Mouse (Mus musculus) heart, embryonic 10.5 days (tissue): ENCODE measurements at regions not wholly inside any gene's neighbourhood (a gene's known extent, or its start where the extent isn't known, plus 50 kb on each side); places are given as distances from the start of the nearest gene placed in this dataset.

Source experiments
- DNase-seq: peaks from one replicate; pipeline ENCODE4 v3.0.0-alpha.2; 2017; ENCODE audit warnings: low spot score
- H3K27ac ChIP-seq: fragments of 300-500 bp; sonication (generic); 2 replicates; pipeline ENCODE4 v1.5.1; 2016; ENCODE audit warnings: mild to moderate bottlenecking
- H3K27me3 ChIP-seq: fragments of 300-500 bp; sonication (generic); 2 replicates; pipeline ENCODE4 v1.6.1; 2016; ENCODE audit warnings: mild to moderate bottlenecking; ENCODE audit not compliant: poor library complexity, insufficient read depth, severe bottlenecking
- H3K36me3 ChIP-seq: fragments of 300-500 bp; sonication (generic); 2 replicates; pipeline ENCODE4 v1.6.1; 2016; ENCODE audit warnings: mild to moderate bottlenecking, moderate library complexity
- H3K4me1 ChIP-seq: fragments of 300-500 bp; sonication (generic); 2 replicates; pipeline ENCODE4 v1.6.1; 2016; ENCODE audit warnings: mild to moderate bottlenecking
- H3K4me3 ChIP-seq: fragments of 300-500 bp; sonication (generic); 2 replicates; pipeline ENCODE4 v1.5.1; 2016; ENCODE audit warnings: mild to moderate bottlenecking, moderate library complexity
- H3K9me3 ChIP-seq: fragments of 300-500 bp; sonication (generic); 2 replicates; pipeline ENCODE4 v1.6.1; 2016; ENCODE audit warnings: mild to moderate bottlenecking, moderate library complexity
- WGBS: fragments of 180-500 bp; shearing (Covaris S2); methylation state at CpG from one replicate; pipeline ENCODE4 v1.1.7; 2016; 5-methylcytosine and 5-hydroxymethylcytosine counted together

DNA sequence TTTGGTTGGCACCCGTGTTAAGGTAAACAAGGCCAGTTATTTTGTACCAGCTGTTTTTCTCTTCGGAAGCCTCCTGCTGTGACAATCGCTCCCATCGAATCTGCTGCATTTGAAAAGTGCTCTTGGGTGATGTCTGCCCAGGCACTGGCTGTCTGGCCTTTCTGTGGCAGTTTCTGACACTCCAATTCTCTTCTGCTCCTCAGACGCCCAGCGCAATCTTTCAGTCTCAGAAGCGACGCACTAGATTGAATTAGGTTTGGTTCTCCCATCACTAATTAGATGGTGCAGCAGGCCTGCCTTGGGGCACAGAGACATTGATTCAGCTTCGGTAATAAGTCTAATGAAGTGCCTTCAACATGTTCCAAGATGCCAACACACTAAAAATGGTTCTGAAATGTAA lies 197.7 kb upstream of the Zc3h12c start:
- no peaks in the 10 kb centered on the region for H3K4me1 ChIP-seq
- H3K27ac ChIP-seq = no peak overlapping the region
- no peaks in the 10 kb centered on the region for H3K27me3 ChIP-seq
- H3K4me3 ChIP-seq = no peak overlapping the region
- no peak for DNase-seq
- whole genome bisulfite sequencing = 70% methylated on average over 9 of the region's 9 CpGs
- H3K36me3 ChIP-seq = no peaks in the 10 kb centered on the region
- H3K9me3 ChIP-seq = no peaks in the 10 kb centered on the region

DNA sequence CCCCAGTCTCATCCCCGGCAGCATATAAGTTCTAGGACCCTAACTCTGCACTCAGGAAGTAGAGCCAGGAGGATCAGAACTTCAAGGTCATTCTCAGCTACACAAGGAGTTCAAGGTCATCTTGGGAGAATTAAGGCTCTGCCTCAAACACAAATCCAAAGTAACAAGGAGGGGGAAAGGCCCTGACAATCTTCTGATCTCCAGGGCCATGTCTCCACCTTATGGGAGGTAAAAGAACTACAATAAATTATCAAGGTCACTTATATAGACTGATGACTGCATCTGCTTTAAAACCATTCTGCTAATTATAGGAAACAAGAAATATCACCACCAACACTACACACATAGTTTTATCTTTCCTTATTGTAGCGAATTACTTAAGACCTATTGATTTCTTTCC lies 193.2 kb upstream of the Zc3h12c start:
- Histone ChIP-seq H3K27me3 (no peaks in the 10 kb centered on the region), H3K36me3 (no peaks in the 10 kb centered on the region), H3K4me1 (no peaks in the 10 kb centered on the region), H3K4me3 (no peak overlapping the region), H3K27ac (no peak overlapping the region), H3K9me3 (no peaks in the 10 kb centered on the region)
- WGBS = 67% methylated on average over 2 of the region's 2 CpGs
- no peak for DNase-seq

DNA sequence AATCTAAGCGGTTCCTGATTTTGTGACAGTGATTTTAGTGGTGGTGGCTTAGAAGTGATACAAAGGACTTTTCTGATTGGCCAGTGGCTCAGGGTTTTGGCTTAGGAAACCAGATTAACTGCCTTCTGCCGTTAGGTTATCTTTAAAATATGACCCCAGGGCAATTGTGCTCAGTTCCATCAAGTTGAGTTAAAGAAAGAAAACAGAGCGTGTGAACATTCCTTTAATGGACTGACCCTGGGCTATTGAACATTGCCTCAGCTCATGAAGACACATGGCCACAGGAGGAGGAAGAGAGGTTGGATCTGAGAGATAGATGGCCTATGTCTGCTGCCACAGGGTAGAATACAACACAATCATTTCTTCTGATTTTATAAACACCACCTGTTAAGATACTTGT lies 191.0 kb upstream of the Zc3h12c start:
- H3K4me1 ChIP-seq = no peaks in the 10 kb centered on the region
- WGBS = 57% methylated on average over 3 of the region's 3 CpGs
- no peaks in the 10 kb centered on the region for H3K36me3 ChIP-seq
- H3K27ac ChIP-seq = no peak overlapping the region
- H3K4me3 ChIP-seq = no peak overlapping the region
- H3K27me3 ChIP-seq = no peaks in the 10 kb centered on the region
- H3K9me3 ChIP-seq = no peaks in the 10 kb centered on the region
- DNase-seq = no peak

DNA sequence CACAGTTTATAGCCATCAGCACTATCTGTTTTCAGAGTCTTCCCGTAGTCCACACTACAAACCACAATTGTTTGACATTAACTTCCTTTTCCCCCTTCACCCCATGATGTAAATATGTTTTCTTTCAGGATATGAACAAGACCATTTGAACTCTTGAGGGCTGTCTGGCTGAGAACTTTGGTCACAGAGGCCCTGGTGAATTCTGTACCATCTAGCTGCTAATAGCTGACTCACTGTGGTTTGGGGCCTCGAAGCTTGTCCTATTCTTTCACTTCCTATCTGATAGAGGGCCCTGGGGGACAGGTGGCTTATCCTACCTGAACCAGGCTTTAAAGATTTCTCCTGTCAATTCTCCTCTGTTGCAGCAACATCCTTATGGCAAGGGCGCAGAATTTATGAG lies 188.2 kb upstream of the Zc3h12c start:
- DNase-seq = no peak
- 77% methylated on average over 3 of the region's 3 CpGs for WGBS
- Histone ChIP-seq H3K4me3 (no peak overlapping the region), H3K4me1 (no peaks in the 10 kb centered on the region), H3K36me3 (no peaks in the 10 kb centered on the region), H3K27me3 (no peaks in the 10 kb centered on the region), H3K9me3 (no peaks in the 10 kb centered on the region), H3K27ac (no peak overlapping the region)

DNA sequence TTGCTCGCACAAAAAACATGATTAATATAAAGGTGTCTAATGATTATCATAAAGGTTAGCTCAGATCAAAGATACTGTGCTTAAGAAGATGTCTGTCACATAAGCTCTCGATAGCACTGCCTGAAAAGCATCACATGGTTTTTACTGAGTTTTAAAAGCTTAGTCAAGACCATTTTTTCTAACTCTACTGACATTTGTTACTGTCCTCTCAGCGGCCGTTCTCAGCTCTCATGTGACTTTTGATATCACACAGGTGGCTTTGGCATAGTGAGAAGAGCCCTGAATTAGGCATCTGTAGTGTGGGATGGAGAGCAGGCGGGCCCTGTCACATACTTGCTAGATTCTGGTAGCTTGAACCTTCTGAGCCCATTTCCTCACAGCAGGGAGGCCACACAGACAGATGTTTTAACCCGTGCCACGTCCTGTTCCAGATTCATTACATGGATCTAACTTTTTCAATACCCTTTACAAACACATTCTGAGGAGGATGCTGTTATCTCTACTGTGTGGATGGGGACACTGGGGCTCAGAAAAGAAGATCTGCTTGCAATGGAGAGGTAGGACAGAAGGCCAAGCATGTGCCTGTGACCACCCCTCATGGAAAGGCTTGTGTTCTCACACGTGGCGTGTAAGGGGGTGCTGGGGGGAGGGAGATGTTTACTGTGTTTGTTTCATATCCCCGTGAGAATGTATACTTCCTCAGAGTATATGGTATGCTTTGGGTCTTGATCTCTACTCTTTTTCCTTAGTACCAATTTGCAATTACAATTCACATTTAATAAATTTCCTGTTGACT lies 187.0 kb upstream of the Zc3h12c start:
- H3K4me3 ChIP-seq = no peak overlapping the region
- no peak for DNase-seq
- H3K27me3 ChIP-seq = no peaks in the 10 kb centered on the region
- 75% methylated on average over 10 of the region's 10 CpGs for WGBS
- no peaks in the 10 kb centered on the region for H3K9me3 ChIP-seq
- H3K36me3 ChIP-seq = no peaks in the 10 kb centered on the region
- H3K27ac ChIP-seq = no peak overlapping the region
- H3K4me1 ChIP-seq = no peaks in the 10 kb centered on the region

DNA sequence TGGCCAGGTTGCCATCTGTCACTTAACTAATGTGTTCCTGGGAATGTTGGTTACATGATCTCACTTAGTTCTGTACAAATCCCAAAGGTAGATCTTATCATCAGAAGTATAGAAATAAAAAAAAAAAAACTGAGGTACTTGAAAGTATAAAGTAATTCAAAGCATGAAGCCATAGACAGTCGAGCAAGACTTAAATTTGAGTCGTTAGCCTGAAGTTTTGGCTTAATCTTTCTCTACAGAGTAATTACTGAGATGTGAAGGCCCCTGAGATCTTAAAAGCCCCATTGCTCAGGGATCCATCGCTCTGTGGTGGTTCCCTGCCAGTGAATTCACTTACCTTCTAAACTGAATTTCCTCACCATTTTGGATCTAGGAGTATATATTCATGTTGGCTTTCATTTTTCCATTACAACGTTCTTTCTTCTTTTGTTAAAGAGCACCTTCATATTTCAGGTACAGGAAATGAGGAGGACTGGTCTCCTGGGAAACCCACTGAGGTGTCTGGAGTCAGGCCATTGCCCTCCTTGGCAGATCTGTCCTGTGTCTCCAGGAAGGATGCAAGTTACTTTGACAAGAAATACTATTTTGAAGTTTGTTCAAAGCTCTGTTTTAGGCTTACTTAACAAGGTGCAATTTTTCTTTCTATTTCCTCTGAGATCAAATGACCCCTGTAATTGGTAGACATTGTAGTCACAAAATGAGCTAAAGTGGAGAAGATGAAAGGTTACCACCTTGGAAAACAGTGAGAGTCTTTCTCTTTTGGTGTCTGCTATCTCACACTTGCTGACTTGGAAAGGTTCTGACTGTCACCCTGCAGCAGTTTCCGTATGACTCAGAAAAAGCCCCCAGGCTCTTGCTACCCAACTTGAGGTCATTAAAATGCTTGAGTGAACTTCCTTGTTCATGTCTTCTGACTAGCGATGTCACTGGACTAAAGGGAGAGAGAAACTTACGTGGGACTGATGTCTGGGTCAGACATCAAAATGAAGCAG lies 180.5 kb upstream of the Zc3h12c start:
- Histone ChIP-seq H3K4me1 (no peaks in the 10 kb centered on the region), H3K27me3 (no peaks in the 10 kb centered on the region), H3K9me3 (no peaks in the 10 kb centered on the region), H3K36me3 (no peaks in the 10 kb centered on the region), H3K27ac (no peak overlapping the region), H3K4me3 (no peak overlapping the region)
- 78% methylated on average over 7 of the region's 7 CpGs for WGBS
- no peak for DNase-seq

DNA sequence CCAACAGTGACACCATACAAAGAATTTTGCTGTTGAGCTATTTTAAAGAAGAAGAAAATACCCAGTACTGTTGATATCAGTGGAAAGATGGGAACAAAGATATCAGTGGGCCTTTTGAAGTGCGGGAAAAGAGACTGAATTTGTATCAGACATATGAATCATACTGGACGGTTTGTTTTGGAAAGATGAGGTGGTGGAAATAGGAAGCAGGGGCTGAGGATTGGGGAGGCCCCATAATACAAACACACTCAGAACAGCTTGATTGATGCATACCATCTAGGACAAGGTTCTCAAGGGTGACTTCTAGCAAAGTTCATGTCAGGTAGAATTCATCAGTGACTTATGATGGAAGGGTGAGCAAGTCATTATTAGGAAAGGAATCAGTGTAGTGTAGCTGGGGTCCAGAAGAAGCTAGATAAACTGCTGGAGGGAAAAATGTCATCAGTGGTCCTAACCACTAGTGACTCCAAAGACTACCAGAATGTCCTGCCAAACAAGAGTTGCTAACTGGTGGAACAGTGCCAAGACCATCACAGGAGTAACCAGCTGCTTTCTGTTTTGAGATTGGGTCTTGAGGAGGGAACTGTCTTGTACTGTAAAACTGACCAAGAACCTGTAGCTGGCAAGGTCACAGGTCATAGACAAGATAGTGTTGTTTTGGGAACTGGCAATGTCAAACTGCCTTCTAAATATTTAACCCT lies 176.0 kb upstream of the Zc3h12c start:
- Histone ChIP-seq H3K36me3 (no peaks in the 10 kb centered on the region), H3K4me1 (no peaks in the 10 kb centered on the region), H3K4me3 (no peak overlapping the region), H3K9me3 (no peaks in the 10 kb centered on the region), H3K27ac (no peak overlapping the region), H3K27me3 (no peaks in the 10 kb centered on the region)
- WGBS = 73% methylated on average over 2 of the region's 2 CpGs
- DNase-seq = no peak

DNA sequence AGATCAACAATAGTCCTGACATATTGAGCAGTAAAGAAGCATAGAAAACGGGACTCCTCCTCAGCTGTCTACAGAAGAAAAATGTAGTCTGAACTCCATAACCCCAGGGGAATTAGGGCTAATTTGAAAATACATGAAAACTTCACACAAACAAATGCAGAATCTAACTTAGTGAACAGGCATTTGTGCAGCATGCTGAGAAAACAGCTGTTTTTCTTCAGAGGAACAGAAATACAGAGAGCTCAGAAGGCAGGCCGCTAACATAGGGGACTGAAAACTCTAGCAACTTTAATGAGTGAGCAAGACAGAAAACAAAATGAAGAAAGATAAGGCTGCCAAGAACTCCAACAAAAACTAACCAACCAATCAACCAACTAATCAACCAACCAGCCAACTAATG lies 172.7 kb upstream of the Zc3h12c start:
- no peak for DNase-seq
- no peaks in the 10 kb centered on the region for H3K9me3 ChIP-seq
- H3K4me1 ChIP-seq = no peaks in the 10 kb centered on the region
- H3K27ac ChIP-seq = no peak overlapping the region
- WGBS = 83% methylated on average over 2 of the region's 2 CpGs
- H3K4me3 ChIP-seq = no peak overlapping the region
- no peaks in the 10 kb centered on the region for H3K27me3 ChIP-seq
- H3K36me3 ChIP-seq = no peaks in the 10 kb centered on the region

DNA sequence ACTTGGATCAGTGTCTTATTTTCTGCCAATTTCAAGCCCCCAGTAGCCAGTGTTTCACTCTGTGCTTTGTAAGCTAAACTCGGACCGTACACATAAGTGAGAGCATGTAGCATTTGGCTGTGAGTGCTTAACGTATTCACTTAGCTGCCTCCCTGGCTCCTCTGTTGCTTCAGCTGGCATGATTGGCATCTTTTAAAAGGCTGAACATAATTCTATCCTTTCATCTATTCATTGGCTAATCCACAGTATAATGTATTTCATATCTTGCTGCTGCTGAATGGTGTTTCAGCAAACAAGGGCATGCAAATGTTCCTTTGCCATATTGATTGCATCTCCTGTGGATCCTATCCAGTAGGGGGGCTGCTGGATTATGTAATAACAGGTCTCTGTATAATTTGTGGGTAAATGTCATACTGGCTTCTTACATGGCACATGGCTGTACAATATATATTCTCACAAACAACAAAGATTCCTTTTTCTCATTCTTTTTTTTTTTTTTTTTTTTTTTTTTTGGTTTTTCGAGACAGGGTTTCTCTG lies 169.5 kb upstream of the Zc3h12c start:
- H3K27me3 ChIP-seq = no peaks in the 10 kb centered on the region
- no peaks in the 10 kb centered on the region for H3K9me3 ChIP-seq
- DNase-seq = no peak
- H3K4me3 ChIP-seq = no peak overlapping the region
- no peak overlapping the region for H3K27ac ChIP-seq
- H3K4me1 ChIP-seq = no peaks in the 10 kb centered on the region
- WGBS = 66% methylated on average over 4 of the region's 4 CpGs
- H3K36me3 ChIP-seq = no peaks in the 10 kb centered on the region

DNA sequence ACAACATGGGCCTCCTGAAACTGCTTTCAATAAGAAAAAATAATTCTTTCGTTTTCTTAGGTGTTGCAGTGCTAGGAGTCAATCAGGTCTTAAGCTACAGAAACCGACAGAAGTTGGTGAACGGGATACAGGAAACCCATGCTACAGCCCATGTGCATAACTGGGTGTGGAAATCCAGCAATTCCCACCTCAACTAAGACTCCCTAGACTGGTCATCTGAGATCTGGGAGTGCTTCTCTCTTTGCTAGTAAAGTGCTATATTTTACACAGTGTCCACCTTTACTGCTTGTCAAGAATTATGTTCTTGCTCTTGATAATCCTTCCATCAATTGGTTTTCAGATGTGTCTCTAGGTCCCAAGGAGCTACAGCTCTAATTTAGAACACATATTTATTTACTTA lies 166.4 kb upstream of the Zc3h12c start:
- H3K27ac ChIP-seq = no peak overlapping the region
- no peaks in the 10 kb centered on the region for H3K9me3 ChIP-seq
- no peak overlapping the region for H3K4me3 ChIP-seq
- H3K36me3 ChIP-seq = no peaks in the 10 kb centered on the region
- H3K27me3 ChIP-seq = no peaks in the 10 kb centered on the region
- H3K4me1 ChIP-seq = no peaks in the 10 kb centered on the region
- no peak for DNase-seq
- 83% methylated on average over 3 of the region's 3 CpGs for WGBS

DNA sequence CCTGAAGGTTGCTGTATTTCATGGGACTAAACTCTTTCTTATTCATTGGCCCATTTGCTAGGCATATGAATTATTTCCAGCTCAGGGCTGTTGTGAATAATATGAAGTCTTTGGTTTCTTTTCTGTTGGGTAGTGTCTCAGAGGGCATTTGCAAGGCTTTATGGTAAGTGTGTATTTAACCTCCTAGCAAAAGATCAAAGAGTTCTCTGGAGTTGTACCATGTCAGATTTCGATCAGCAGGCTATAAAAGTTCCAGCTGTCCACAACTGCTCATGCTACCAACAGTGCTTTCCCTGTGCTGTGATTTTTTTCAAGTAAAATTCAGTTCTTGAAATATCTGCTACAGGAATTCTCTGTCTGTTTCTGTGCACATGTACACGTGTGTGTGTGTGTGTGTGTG lies 165.5 kb upstream of the Zc3h12c start:
- DNase-seq = no peak
- 54% methylated on average over 2 of the region's 2 CpGs for WGBS

DNA sequence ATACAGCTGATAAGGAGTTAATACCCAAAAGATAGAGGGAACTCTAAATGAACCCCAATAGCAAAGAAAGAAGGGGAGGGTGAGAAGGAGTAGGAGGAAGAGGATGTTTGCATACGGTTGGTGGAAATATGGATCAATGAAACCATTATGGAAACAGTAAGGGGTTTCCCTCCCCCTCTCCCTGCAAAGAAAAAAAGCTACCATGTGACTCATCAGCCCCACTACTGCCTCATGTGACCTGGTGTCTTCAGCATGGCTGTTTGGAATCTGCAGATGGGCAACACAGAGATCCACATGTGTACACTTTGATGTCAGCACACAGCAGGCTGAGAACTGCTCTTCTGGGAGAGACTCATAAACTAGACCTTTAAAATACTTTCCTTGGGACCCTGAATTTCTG lies 163.4 kb upstream of the Zc3h12c start:
- H3K4me1 ChIP-seq = no peaks in the 10 kb centered on the region
- H3K9me3 ChIP-seq = no peaks in the 10 kb centered on the region
- 61% methylated on average over 1 of the region's 1 CpGs for WGBS
- no peak overlapping the region for H3K4me3 ChIP-seq
- H3K27me3 ChIP-seq = no peaks in the 10 kb centered on the region
- DNase-seq = no peak
- H3K36me3 ChIP-seq = no peaks in the 10 kb centered on the region
- no peak overlapping the region for H3K27ac ChIP-seq

More for the DNA sequence above, 165.5 kb upstream of the Zc3h12c start:
- Histone ChIP-seq H3K27ac (no peak overlapping the region), H3K4me1 (no peaks in the 10 kb centered on the region), H3K27me3 (no peaks in the 10 kb centered on the region), H3K9me3 (no peaks in the 10 kb centered on the region), H3K4me3 (no peak overlapping the region), H3K36me3 (no peaks in the 10 kb centered on the region)

DNA sequence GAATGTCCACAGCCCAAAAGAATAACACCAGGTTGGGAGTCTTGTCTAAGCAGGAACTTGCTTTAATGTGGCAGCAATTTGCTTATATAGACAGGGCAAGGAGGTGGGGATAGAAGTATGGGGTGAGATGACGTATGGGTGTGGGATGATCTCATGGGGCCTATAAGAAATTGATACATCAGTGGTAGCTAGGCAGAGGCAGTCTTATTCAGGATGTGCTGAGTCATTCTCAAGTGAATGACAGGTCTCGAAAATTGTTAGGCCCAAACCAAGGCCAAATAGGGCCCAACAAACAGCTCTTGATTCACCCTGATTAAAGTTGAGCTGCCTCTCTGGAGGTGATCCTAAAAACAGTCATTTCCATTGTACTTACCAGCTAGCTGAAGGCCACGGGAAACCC lies 162.3 kb upstream of the Zc3h12c start:
- Histone ChIP-seq H3K27me3 (no peaks in the 10 kb centered on the region), H3K36me3 (no peaks in the 10 kb centered on the region), H3K4me1 (no peaks in the 10 kb centered on the region), H3K4me3 (no peak overlapping the region), H3K27ac (no peak overlapping the region), H3K9me3 (no peaks in the 10 kb centered on the region)
- DNase-seq = no peak
- 76% methylated on average over 3 of the region's 3 CpGs for WGBS
